Mouse (Mus musculus) CH12.LX (cell line): ENCODE data around the gene Cxcl10.

Source experiments
- CTCF ChIP-seq, 2 experiments: IDR thresholded peaks in 1 of 2; conservative IDR thresholded peaks in 1 of 2; 2 replicates each; pipeline ENCODE4 v1.5.1; 2011 to 2012; ENCODE audit warnings: low read depth in 2 of 2, low read length in 2 of 2, improper control_type of control experiment in 1 of 2, inconsistent platforms in 1 of 2, mild to moderate bottlenecking in 1 of 2, moderate library complexity in 1 of 2
- EP300 ChIP-seq: IDR thresholded peaks from 2 replicates; pipeline ENCODE4 v1.6.1; 2011; ENCODE audit warnings: low read length, improper control_type of control experiment
- JUND ChIP-seq: conservative IDR thresholded peaks from 2 replicates; pipeline ENCODE4 v1.6.1; 2011; ENCODE audit warnings: low read depth, low read length, improper control_type of control experiment
- MAFK ChIP-seq: IDR thresholded peaks from 2 replicates; pipeline ENCODE4 v1.6.1; 2011; ENCODE audit warnings: low read length, improper control_type of control experiment; ENCODE audit not compliant: insufficient replicate concordance
- POLR2A ChIP-seq: IDR thresholded peaks from 2 replicates; pipeline ENCODE4 v1.6.1; 2011; ENCODE audit warnings: low read depth, mild to moderate bottlenecking, improper control_type of control experiment, low read length
- ZKSCAN1 ChIP-seq: IDR thresholded peaks from 2 replicates; pipeline ENCODE4 v1.6.1; 2012; ENCODE audit warnings: low read depth, inconsistent platforms, low read length, improper control_type of control experiment, borderline replicate concordance

- TF ChIP-seq EP300 (no peak), JUND (no peak), CTCF (conservative IDR thresholded peaks at IDR 0.05 in 1 of 2, IDR thresholded peaks at IDR 0.05 in 1 of 2; ENCODE audit: low read depth in 2 of 2, low read length in 2 of 2) (no peak), POLR2A (no peak), ZKSCAN1 (no peak), MAFK (no peak)
These were observed 46.4 kb downstream of the Cxcl10 start for GRCm38 (mm10) chr5:92302149-92302840.
